In genomic region chr2:30995432-30995996, GRCm38 (mm10) we compare ENCODE assay signal across 9 mouse cellular contexts. TPM values are rescaled to one million over a fixed set of nuclear protein-coding genes. Genes with fewer than 3 reads are reported as not detected.
DNase-seq lines count a peak whose midpoint lies in the region; ATAC-seq lines count a peak whose summit lies in the region.
"Had no signal": no experiment of that assay in that cellular context is flagged by ENCODE, and none has a peak within 500 bp of the region (broad histone marks: within the 10 kb centered on the region; RNA-seq: fewer than 3 reads in every experiment).

No protein-coding gene starts in this region.

- ATAC-seq in erythroid progenitor cell, adult 5-6 weeks (replicated peaks; ENCODE audit: low FRiP score, poor library complexity, severe bottlenecking) = no peak
- ATAC-seq: forebrain, postnatal 0 days had no signal

- intact Hi-C loops in left cerebral cortex, postnatal 10 days (cut with DNase I) = no loop called here

- peak; percentile 39 to 69 for DNase-seq in adrenal gland, adult (ENCODE audit: inconsistent age in 2 of 2, low spot score in 1 of 2)
- DNase-seq in adrenal gland, postnatal 4 days (ENCODE audit: low spot score in 2 of 2) = no peak
- peak; percentile 70 for DNase-seq in 3134 (ENCODE audit: extremely low read depth, insufficient read length, low spot score)
- DNase-seq in cerebellum, postnatal 25 days = peak; percentile 59 to 77
- peak; percentile 84 for DNase-seq in heart, postnatal 4 days
- no peak for DNase-seq in left cerebral cortex, postnatal 10 days (ENCODE audit: extremely low spot score in 1 of 2, low spot score in 2 of 2)
- no peak for DNase-seq in embryo, embryonic 11 days
- DNase-seq: forebrain, postnatal 0 days had no signal

RNA-seq across cellular contexts. Expression of gene Usp20, which starts 13.4 kb away (rescaled TPM):
- 10 to 100 TPM; 30.7 to 31.5 TPM for total RNA-seq in adrenal gland, postnatal 4 days (2021)
- 10 to 100 TPM; 58.5 to 69.1 TPM for total RNA-seq in heart, postnatal 4 days (2021)
- 5.0 TPM in 1 of 2 replicates, not detected in the other for total RNA-seq in erythroid progenitor cell, adult 5-6 weeks (2015; ENCODE audit: low replicate concordance)
- 0.64 TPM in 1 of 2 replicates, not detected in the other for total RNA-seq in erythroid progenitor cell, adult 5-6 weeks (2017; ENCODE audit: low replicate concordance)
- 10 to 100 TPM; 57.6 to 65.9 TPM for total RNA-seq in left cerebral cortex, postnatal 10 days (2021)

RNA-seq across cellular contexts. Expression of gene BC005624, which starts 13.5 kb away (rescaled TPM):
- 10 to 100 TPM; 37.3 to 42.8 TPM for total RNA-seq in adrenal gland, postnatal 4 days (2021)
- total RNA-seq in heart, postnatal 4 days (2021) = 10 to 100 TPM; 18.1 TPM
- total RNA-seq in erythroid progenitor cell, adult 5-6 weeks (2015; ENCODE audit: low replicate concordance) = 13.0 and 15.5 TPM in 2 replicates
- 17.6 and 30.4 TPM in 2 replicates for total RNA-seq in erythroid progenitor cell, adult 5-6 weeks (2017; ENCODE audit: low replicate concordance)
- 10 to 100 TPM; 50.7 to 53.3 TPM for total RNA-seq in left cerebral cortex, postnatal 10 days (2021)

RNA-seq across cellular contexts. Expression of gene Tor1a, which starts 27.8 kb away (rescaled TPM):
- 10 to 100 TPM; 45.1 to 47.1 TPM for total RNA-seq in adrenal gland, postnatal 4 days (2021)
- 10 to 100 TPM; 20.5 to 20.6 TPM for total RNA-seq in heart, postnatal 4 days (2021)
- total RNA-seq in erythroid progenitor cell, adult 5-6 weeks (2015; ENCODE audit: low replicate concordance) = 15.9 and 24.7 TPM in 2 replicates
- 42.1 and 45.1 TPM in 2 replicates for total RNA-seq in erythroid progenitor cell, adult 5-6 weeks (2017; ENCODE audit: low replicate concordance)
- total RNA-seq in left cerebral cortex, postnatal 10 days (2021) = 10 to 100 TPM; 44.5 to 44.7 TPM

RNA-seq across cellular contexts. Expression of gene Tor1b, which starts 42.8 kb away (rescaled TPM):
- 10 to 100 TPM; 51.4 to 54.9 TPM for total RNA-seq in adrenal gland, postnatal 4 days (2021)
- total RNA-seq in heart, postnatal 4 days (2021) = 10 to 100 TPM; 35.3 to 35.7 TPM
- 18.0 TPM in 2 replicates for total RNA-seq in erythroid progenitor cell, adult 5-6 weeks (2015; ENCODE audit: low replicate concordance)
- 17.2 and 25.7 TPM in 2 replicates for total RNA-seq in erythroid progenitor cell, adult 5-6 weeks (2017; ENCODE audit: low replicate concordance)
- total RNA-seq in left cerebral cortex, postnatal 10 days (2021) = 10 to 100 TPM; 27.6 to 31.2 TPM

Comparison
In these comparisons a context has a peak if more than half of its experiments do, and no peak if none do; other contexts are left out.
1. DNase-seq: peak in adrenal gland, adult (2 of 2), 3134 (single experiment), cerebellum, postnatal 25 days (2 of 2) and heart, postnatal 4 days (single experiment); none in adrenal gland, postnatal 4 days (0 of 2), left cerebral cortex, postnatal 10 days (0 of 2) and embryo, embryonic 11 days (single experiment).
2. RNA of gene Usp20, which starts 13.4 kb away (total RNA-seq): 58.5 to 69.1 TPM in heart, postnatal 4 days, 57.6 to 65.9 TPM in left cerebral cortex, postnatal 10 days and 30.7 to 31.5 TPM in adrenal gland, postnatal 4 days; 0.64 to 5.0 TPM in erythroid progenitor cell, adult 5-6 weeks; every median in the first group is over 4 times any median in the second.